Mouse (Mus musculus): ENCODE data around the gene Sptbn2.
"Not testable (repeated sequence)": the region's sequence is repeated elsewhere in the genome, so short reads cannot be mapped to it uniquely, and the experiment has no call there.

DNA sequence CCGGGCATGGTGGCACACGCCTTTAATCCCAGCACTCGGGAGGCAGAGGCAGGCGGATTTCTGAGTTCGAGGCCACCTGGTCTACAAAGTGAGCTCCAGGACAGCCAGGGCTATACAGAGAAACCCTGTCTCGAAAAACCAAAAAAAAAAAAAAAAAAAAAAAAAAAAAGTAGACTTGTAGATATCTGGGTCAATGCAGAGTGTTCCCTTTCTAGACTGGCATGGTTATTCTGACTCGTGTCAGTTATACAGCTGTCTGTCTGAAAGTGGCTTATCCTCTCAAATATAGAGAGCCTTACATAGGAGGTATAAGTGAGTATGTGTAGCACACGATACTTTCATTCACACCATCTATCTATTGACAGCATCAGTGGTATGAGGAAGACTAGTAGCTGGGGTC, 49.6 kb downstream of the Sptbn2 start:
- TF ChIP-seq CTCF (IDR thresholded peaks at IDR 0.05); POLR2A (IDR thresholded peaks at IDR 0.05; ENCODE audit: insufficient read depth, low read depth, low read length): not testable (repeated sequence)
